Mouse (Mus musculus) MEL (cell line): ENCODE measurements around the gene 6430548M08Rik.

Experiments
- MEF2A ChIP-seq: IDR thresholded peaks from 2 replicates; pipeline ENCODE4 v1.6.1; 2014; ENCODE audit warnings: low read depth, mild to moderate bottlenecking, inconsistent platforms, low read length, improper control_type of control experiment; ENCODE audit not compliant: poor library complexity, insufficient replicate concordance, severe bottlenecking; ENCODE audit errors: extremely low read depth
- POLR2A ChIP-seq, 2 experiments: IDR thresholded peaks; 2 replicates each; pipeline ENCODE4 v1.6.1; 2011 to 2012; ENCODE audit warnings: low read length in 2 of 2, mild to moderate bottlenecking in 2 of 2, control low read depth in 1 of 2, improper control_type of control experiment in 1 of 2, low read depth in 1 of 2, moderate library complexity in 1 of 2; ENCODE audit not compliant: control insufficient read depth in 1 of 2, insufficient read depth in 1 of 2, poor library complexity in 1 of 2

GRCm38 (mm10) chr8:120150028-120150427 lies 36.1 kb downstream of the 6430548M08Rik start:
- TF ChIP-seq POLR2A (IDR thresholded peaks at IDR 0.05; ENCODE audit: control insufficient read depth in 1 of 2, insufficient read depth in 1 of 2, low read depth in 1 of 2, low read length in 2 of 2, poor library complexity in 1 of 2) (no peak), MEF2A (no peak)
